Mouse (Mus musculus): ENCODE data around the gene Ptprn. TPM values are rescaled to one million over a fixed set of nuclear protein-coding genes. Genes with fewer than 3 reads are reported as not detected.

Gene Ptprn
- polyA plus RNA-seq, 1 experiment from 2014 or later: 2.0 TPM

Small RNA genes lying within 50 kb of the gene (microRNA-seq; reads per million reads assigned to microRNA genes)
- not detected for gene Gm27943 (ENCODE audit: borderline number of aligned reads)

Other genes starting within 250 kb of the Ptprn start
- gene Nhej1, start 139.3 kb downstream of the Ptprn start, polyA plus RNA-seq (2014; fragmentation: Nextera tagmentation; extraction: Ambion mirVana): 10.3 and 11.5 TPM in 2 replicates
- gene Slc23a3, start 130.6 kb downstream of the Ptprn start, polyA plus RNA-seq (2014; fragmentation: Nextera tagmentation; extraction: Ambion mirVana): 0.08 and 0.13 TPM in 2 replicates
- 35.9 and 41.4 TPM in 2 replicates for gene Cnppd1, start 121.8 kb downstream of the Ptprn start, polyA plus RNA-seq (2014; fragmentation: Nextera tagmentation; extraction: Ambion mirVana)
- gene Retreg2, start 121.7 kb downstream of the Ptprn start, polyA plus RNA-seq (2014; fragmentation: Nextera tagmentation; extraction: Ambion mirVana): 49.3 and 51.4 TPM in 2 replicates
- 37.0 and 37.6 TPM in 2 replicates for gene Zfand2b, start 95.9 kb downstream of the Ptprn start, polyA plus RNA-seq (2014; fragmentation: Nextera tagmentation; extraction: Ambion mirVana)
- 21.7 and 24.5 TPM in 2 replicates for gene Abcb6, start 84.1 kb downstream of the Ptprn start, polyA plus RNA-seq (2014; fragmentation: Nextera tagmentation; extraction: Ambion mirVana)
- 16.8 and 21.8 TPM in 2 replicates for gene Ankzf1, start 72.4 kb downstream of the Ptprn start, polyA plus RNA-seq (2014; fragmentation: Nextera tagmentation; extraction: Ambion mirVana)
- 31.9 and 32.7 TPM in 2 replicates for gene Atg9a, start 72.3 kb downstream of the Ptprn start, polyA plus RNA-seq (2014; fragmentation: Nextera tagmentation; extraction: Ambion mirVana)
- 13.0 and 17.6 TPM in 2 replicates for gene Glb1l, start 53.7 kb downstream of the Ptprn start, polyA plus RNA-seq (2014; fragmentation: Nextera tagmentation; extraction: Ambion mirVana)
- gene Stk16, start 53.7 kb downstream of the Ptprn start, polyA plus RNA-seq (2014; fragmentation: Nextera tagmentation; extraction: Ambion mirVana): 97.1 and 103 TPM in 2 replicates
- 59.6 and 76.1 TPM in 2 replicates for gene Tuba4a, start 44.6 kb downstream of the Ptprn start, polyA plus RNA-seq (2014; fragmentation: Nextera tagmentation; extraction: Ambion mirVana)
- gene A630095N17Rik, start 32.4 kb downstream of the Ptprn start, polyA plus RNA-seq (2014; fragmentation: Nextera tagmentation; extraction: Ambion mirVana): not detected in 2 replicates
- gene Dnajb2, start 28.1 kb downstream of the Ptprn start, polyA plus RNA-seq (2014; fragmentation: Nextera tagmentation; extraction: Ambion mirVana): 20.0 and 21.0 TPM in 2 replicates
- gene Resp18, start 13.9 kb upstream of the Ptprn start, polyA plus RNA-seq (2014; fragmentation: Nextera tagmentation; extraction: Ambion mirVana): 6.0 and 6.9 TPM in 2 replicates
- gene Dnpep, start 53.5 kb upstream of the Ptprn start, polyA plus RNA-seq (2014; fragmentation: Nextera tagmentation; extraction: Ambion mirVana): 115 and 128 TPM in 2 replicates
- gene Des, start 95.8 kb upstream of the Ptprn start, polyA plus RNA-seq (2014; fragmentation: Nextera tagmentation; extraction: Ambion mirVana): 159 and 218 TPM in 2 replicates
- gene Speg, start 110.8 kb upstream of the Ptprn start, polyA plus RNA-seq (2014; fragmentation: Nextera tagmentation; extraction: Ambion mirVana): 20.2 and 20.3 TPM in 2 replicates
- gene Gmppa, start 171.4 kb upstream of the Ptprn start, polyA plus RNA-seq (2014; fragmentation: Nextera tagmentation; extraction: Ambion mirVana): 74.2 and 82.9 TPM in 2 replicates
- gene Asic4, start 185.9 kb upstream of the Ptprn start, polyA plus RNA-seq (2014; fragmentation: Nextera tagmentation; extraction: Ambion mirVana): 0.16 and 0.18 TPM in 2 replicates
- gene Chpf, start 214.8 kb upstream of the Ptprn start, polyA plus RNA-seq (2014; fragmentation: Nextera tagmentation; extraction: Ambion mirVana): 65.1 and 66.0 TPM in 2 replicates
- 1.3 and 1.6 TPM in 2 replicates for gene Tmem198, start 215.0 kb upstream of the Ptprn start, polyA plus RNA-seq (2014; fragmentation: Nextera tagmentation; extraction: Ambion mirVana)
- 98.7 and 102 TPM in 2 replicates for gene Obsl1, start 241.9 kb upstream of the Ptprn start, polyA plus RNA-seq (2014; fragmentation: Nextera tagmentation; extraction: Ambion mirVana)
- gene Inha, start 242.6 kb upstream of the Ptprn start, polyA plus RNA-seq (2014; fragmentation: Nextera tagmentation; extraction: Ambion mirVana): 5.9 and 9.7 TPM in 2 replicates